Mouse (Mus musculus) CD4-positive, CD25-positive, alpha-beta regulatory T cell, adult 9 weeks (primary cell): ENCODE measurements around the gene St6gal2. TPM values are rescaled to one million over a fixed set of nuclear protein-coding genes. Genes with fewer than 3 reads are reported as not detected.

Experiments
- polyA plus RNA-seq: library from polyadenylated mRNA; unstranded; fragments of 100-300 nt; shearing (Covaris generic); gene quantifications from one replicate; pipeline ENCODE4 v1.2.1, GENCODE M21; 2017

The St6gal2 gene
- polyA plus RNA-seq, result not detected

DNA sequence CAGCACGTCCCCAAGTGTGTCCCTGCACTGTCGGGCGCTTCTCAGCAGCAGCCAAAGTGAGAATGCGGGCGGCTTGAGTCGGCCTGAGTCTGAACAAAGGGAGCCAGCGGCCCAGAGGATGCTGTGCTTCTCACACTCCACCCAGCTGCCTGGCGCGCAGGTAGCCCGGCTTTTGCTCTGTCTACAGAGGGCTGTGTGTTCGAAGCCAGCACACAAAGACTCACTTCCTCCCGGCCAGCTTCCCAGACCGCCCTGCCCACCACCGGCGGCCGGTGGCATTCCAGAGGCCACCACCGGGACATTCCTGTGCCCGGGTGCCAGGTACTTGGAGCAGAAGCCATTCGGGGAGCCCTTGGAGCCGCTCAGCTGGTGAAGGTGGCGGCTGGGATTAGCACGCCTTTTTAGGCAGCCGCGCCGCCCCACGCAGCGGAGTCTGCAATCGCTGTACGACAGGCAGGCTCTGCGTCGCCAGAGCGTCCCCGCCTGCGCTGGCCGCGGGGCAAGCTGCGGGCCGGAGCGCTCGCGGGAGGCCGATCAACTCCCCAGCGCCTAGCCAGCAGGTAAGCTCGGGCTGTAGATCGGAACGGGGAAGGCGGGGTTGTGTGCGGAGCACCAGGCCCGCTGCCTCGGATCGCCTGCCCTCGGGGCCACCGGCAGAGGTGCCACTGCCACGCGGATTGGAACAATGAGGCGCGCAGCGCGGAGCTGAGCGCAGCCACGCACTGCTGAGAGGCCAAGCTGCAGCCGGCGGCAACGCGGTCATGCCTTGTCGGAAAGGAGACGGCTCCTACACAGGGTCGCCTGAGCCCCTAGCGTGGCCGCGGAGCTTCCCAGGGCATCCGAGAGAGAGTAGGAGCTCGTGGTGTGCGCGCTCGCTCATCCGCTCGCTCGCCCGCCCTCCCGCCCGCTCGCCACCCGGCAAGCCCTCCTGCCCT, at the start of gene St6gal2:
TSS of gene St6gal2 (plus strand) at position 133 of the 935 bp plus-strand sequence.

Other genes with a start within 250 kb of the St6gal2 start
- not detected for gene Vmn2r118, start 179.8 kb downstream of the St6gal2 start, polyA plus RNA-seq